Mouse (Mus musculus) spleen, postnatal 14 days (tissue): ENCODE measurements at regions not wholly inside any gene's neighbourhood (a gene's known extent, or its start where the extent isn't known, plus 50 kb on each side); places are given as distances from the start of the nearest gene placed in this dataset.

Source experiments
- DNase-seq, 2 experiments: peaks; one replicate each; pipeline ENCODE4 v3.0.0; 2021 to 2022; ENCODE audit warnings: low spot score in 2 of 2

DNA sequence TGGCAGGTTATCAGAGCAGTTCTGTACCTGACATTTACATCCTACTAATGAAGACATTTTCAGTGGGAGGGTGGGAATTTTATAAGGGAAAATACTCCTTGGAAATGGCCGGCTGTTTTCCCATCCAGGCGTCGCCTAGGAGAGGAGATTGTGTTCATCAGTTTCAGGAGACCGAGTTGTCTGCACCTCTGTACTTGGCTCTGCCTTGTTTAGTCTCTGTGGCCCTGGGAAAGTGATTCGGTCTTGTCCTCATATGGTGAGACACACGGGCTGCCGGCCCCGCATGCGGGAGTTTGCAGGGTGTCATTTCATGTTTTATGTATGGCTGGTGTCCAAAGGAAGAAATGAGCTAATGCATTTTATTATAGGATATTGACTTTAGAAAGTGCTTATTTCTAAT, 287.9 kb downstream of the Cd109 start:
- no peak for DNase-seq

DNA sequence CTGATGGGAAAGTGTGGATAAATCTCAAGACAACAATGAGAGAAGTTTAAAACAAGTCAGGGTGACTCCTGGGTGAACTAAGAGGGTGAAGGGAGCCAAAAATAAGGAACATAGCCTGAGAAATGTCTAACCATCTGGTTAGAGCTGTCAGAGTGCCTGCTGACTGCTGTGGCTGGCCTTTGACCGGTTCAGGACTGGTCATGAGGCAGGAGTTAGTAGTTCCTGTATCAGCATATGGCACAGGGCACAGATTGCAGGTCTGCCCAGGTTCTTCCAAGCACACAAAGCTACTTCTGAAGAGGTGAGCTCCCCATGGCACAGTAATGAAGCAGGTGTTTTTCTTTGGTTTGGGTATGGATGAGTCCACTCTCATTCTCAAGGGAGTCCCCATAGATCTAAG, 302.0 kb downstream of the Cd109 start:
- DNase-seq: no peak

DNA sequence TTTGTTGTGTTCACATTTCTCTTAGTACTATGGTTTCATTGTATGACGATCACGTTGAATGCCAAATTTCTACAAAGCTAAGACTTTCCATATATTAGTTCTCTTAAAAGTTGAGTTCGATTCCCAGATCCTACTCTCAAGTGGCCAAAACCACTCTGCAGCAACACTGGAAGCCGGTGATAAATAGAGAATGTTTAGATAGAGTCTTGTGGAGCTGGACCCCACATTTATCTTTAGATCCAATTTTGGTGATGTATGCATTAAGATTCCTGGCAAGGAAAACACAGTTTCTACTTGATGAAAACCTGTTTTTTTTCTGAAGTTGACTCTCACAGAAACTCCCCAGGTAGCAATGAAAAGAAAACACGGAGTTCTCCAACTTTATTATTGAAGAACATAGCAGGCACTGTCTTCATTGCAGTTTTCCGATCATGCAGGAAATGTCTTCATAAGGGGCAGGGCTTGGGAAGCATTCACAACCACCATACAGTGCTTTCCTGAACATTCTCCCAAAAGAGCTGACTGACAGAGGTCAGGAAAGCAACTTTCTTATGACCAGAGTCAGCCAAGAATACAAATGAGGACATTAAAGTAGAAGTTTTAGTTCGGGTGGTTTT, 310.7 kb downstream of the Cd109 start:
- no peak for DNase-seq

DNA sequence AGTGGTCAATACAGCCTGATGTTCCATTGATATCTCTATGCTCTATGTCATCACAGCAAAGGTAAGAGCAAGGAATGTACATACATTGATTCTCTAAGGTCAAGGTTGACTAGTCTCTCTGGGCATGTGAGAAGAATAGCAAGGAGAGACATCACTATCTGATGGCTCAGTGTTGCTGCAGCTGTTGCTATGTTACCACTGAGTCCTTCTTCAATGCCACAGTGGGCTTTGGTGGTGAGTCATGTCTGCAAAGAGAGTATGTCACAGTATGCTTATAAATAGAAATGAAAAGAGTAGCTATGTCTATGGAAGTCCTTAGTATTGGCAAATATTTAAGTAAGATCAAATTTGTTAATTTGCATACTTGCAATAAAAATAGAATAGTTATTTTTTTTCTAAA, 326.3 kb downstream of the Cd109 start:
- no peak for DNase-seq

DNA sequence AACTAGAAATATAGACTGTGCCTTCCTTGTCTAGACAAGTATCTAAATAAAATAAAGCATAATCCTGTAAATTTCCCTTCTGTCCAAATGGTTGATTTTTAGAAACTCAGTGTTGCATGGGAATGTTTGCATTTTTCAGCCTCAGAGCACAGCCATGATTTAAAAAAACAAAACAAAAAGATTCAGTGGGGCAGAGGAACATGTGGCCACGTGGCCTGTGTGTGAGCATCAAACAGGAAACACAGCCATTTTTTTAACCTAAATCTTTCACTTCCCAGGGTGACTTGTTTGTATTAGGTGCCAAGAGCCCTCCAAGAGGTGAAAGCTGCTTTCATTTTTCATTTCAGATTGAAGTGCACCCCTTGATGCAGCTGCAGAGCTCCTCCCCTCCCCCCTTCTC, 349.5 kb downstream of the Cd109 start:
- DNase-seq: no peak

DNA sequence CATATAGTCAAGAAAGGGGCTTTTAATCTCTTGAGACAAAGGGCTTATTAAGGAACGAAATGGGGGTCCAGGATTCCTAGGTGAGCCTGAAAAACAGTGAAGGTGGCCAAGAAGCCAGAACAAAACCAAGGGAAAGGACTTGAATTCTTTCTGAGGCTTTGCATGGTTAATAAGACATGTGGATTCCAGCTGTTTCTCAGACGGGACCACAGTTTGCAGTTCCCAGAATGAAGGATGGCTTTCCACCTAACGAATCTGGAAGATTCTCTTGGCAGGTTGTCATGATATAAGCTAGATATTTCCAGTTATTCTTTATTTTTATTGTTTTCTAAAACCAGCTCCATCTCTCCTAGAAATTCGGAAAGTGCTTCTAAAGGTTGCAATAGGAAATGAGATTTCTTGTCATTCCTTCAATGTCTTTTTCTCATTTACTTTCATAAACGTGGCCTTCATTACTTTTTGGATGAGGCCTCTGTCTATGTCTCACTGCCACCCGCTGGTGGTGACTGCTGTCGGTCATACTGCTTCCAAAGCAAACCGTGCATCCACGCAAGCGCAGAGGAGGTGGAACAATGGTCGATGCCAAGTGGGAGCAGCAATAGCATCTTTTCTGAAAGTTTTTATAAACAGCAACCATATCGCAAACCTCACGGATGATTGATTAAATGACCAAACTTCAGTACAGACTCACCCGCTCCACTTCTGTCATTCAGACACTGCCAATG, 350.0 kb downstream of the Cd109 start:
- DNase-seq: no peak

DNA sequence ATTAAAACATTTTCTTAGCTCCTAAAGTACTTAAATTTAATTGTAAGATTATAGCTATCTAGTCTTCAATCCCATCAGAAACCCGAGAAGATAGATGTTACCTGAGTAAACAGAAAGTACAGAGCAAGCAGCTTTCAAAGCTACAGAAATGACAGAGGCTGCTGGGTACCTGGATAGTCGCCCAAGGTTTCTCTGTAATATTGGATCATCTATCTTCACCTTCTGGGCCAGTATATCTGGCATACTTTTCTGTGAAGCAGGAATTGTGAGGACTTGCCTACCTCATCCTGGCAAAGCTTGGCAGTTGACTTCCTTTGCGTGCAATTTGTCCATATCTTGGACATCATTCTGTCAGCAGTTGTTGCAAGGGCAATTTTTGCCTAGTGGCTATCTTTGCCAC, 356.4 kb downstream of the Cd109 start:
- no peak for DNase-seq

DNA sequence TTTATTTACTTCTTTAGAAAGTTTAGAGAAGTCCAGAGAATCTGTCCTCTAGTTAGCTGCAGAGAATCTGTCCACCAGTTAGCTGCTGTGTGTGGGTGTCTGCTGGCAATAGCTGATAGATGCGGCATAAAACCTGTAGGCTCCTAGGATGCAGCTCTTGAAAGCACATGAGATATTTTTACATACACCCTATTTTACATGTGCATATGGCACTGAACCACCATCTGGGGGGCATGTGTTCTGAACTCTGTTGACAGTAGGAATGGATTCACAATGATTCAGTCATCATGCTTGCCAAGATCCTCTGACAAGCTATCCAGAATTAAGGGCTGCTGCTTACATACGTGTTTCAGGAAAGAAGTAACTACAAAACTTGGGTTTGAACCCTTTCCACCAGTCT, 368.4 kb downstream of the Cd109 start:
- no peak for DNase-seq

DNA sequence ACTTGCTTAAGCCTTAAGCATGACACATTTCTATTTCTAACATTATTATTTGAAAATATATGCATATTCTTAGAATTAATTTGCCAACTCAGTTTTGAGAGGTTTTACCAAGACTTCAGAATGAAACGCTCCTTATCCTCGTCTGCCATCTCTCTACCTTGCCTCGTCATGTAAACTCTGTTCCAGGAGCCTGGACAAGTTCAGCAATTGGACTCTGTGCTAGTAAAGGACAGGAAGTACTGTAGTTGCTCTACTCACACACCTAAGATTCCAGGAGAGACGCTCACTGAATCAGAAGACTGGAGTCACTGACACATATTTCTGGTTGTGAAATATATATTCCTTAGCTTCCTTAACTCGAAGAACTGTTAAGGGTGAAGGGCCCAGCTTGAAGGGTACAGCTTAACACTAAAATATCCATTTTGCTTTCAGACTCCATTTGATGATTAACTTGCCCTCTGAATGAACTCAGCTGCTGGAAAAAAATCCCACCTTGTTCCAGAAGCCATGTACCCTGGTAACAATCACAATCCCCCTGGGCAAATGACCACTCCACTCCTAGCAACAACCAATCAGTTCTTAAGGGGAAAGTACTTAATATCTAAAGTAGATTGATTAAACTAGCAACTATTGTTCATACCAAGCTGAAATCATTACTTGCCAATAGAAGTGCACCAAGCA, 370.0 kb downstream of the Cd109 start:
- DNase-seq: no peak

DNA sequence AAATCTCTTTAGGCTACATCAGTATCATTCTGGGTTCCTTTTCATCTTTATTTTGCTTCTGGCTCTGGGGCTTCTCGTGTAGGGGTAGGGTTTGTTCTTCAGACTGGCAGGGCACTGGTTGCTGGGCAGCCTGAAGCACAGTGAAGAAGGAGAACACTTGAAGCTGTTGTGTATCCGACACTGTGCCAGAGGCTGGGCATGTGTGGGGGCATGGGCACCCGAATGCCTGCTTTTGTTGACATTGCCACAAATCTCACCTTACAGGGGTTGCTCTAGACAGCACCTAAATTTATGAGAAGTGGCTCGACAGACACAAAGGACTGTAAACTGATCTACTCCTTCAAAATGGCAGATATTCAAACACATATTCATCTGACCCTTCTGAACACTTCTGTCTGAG, 376.0 kb downstream of the Cd109 start:
- no peak for DNase-seq

DNA sequence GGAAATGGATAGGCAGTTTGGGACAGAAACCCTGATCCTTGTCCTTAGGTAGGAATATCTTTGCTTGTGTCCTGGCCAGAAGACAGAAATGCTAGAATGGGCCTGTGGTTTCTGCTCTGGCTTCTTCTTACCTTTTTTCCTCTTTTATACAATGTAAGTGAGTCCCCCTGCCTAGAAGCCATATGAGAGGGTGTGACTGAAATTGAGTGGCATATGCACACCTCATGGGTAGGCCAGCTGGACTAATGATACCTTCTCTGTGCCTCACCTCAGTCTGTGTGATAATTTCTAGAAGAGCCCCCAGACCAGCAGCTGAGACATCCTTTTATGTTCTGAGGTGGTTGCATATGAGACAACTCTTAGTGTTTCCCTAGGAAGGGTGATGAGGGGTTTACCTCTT, 385.7 kb downstream of the Cd109 start:
- DNase-seq: no peak

DNA sequence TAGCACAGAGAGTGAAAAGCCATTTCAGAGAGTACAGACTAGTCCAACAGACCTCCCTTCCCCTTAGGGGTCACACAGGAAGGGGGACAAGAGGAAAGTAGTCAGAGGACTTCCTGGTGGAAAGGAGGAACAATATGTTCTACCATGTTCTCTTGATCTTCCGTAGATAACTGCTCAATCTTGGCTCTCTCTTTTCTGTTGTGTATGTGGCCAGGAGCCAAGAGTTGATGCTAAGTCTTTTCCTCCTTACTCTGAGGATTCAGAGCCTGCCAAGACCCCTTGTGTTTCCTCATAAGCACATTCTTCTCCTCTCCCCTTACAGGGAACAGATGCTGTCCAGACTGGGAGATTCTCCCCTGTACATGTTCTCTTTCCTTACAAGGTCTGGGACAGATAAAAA, 386.6 kb downstream of the Cd109 start:
- DNase-seq: no peak

DNA sequence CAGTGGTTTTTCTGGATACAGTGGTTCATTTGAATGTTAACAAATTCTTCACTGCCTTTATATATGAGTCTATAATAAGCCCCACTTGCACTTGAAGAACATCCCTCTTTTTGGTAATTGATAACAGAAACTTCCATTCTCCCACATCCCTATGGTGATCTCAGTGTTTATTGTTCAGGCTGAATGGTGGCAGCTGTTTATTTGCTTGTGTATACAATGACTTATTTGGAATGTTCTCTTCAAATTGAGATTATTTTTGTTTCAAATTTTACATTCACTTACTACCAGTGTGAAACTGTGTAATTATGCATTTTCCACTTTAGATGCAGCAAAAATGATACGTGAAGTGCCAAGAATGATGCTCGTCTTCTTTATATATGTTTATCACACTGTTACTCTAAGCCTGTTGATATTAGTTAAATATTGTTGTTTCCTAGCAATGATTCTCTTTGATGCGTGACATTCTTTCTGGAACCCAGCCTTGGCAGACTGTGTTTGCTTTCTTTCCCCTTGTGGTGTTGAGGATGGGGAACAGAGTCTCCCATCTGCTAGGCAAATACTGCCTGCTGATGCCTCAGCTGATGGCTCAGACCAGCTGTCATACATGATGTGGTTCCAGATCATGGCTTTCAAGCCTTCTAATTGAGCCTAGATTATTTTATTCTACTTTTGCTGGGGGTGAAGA, 389.1 kb downstream of the Cd109 start:
- DNase-seq: no peak

DNA sequence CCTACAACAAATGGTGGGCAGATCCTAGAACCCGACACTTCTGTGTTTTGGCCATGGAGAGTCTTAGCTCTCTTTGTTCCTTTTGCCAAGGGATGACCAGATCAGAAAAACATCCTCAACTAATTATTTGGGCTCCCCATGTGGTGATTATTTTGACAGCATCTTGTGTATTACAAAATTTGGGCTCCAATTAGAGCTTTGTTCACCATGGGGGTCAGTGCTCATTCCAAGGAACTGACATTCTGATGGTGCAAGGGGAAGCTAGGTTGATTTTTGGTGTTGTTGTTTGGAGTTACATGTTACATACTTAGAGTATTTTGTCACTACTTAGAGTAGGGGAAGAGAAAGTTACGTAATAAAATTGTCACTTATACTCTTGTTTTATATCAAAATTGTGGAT, 406.9 kb downstream of the Cd109 start:
- DNase-seq: no peak

DNA sequence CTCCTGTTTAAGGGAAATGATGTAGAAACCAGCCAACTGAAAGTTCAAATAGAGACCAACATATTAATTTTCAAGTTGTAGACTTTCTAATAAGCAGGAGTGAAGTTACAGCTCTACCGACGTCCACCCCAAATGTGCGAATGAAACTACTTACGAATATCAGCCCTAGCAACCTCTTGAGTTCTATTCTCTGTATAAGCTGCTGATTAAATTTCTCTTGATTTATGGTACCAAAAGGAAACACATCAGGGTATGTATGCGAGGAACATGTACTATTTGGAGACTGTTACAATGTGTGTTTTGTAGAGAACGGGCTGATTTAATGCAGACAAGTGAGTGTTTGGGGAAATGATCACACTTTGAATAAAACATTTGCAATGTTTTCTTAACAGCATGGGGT, 412.9 kb downstream of the Cd109 start:
- DNase-seq: no peak

DNA sequence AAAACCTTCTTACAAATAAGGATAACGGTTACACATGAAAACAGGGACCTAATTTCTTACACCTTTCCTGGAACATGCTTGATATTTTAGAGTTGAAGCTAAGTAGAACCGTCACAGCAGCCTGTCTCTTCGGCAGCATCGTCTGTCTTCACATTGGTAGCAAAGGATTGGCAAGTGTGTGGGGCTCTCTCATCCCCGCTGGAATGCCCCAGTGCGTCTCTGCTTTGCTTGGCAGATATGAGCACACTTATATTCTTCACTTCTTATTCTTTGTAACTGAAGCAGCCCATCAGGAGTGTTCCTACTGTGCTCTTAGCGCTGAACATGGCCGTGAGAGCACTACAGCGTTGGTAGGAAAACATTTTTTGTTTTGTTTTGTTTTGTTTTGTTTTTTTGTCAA, 414.1 kb downstream of the Cd109 start:
- DNase-seq: no peak

DNA sequence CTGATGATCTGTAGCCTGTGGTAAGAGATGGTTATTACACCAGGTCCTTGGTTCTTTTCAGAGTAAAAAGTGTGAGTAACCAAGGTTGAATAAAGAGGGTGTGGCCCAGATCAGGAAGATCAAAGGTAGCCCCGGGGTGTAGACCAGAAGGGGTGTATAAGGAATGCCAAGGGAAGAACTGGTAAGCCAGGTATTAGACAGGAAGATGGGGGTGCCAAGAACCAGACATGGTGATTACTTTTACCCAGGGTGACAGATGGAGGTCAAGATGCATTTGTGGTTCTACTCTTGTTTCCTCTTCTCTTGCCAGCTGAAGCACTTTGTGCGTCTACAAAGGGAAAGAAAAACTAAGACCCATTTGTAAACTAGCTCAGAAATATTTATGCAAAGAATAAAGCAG, 420.3 kb downstream of the Cd109 start:
- no peak for DNase-seq

DNA sequence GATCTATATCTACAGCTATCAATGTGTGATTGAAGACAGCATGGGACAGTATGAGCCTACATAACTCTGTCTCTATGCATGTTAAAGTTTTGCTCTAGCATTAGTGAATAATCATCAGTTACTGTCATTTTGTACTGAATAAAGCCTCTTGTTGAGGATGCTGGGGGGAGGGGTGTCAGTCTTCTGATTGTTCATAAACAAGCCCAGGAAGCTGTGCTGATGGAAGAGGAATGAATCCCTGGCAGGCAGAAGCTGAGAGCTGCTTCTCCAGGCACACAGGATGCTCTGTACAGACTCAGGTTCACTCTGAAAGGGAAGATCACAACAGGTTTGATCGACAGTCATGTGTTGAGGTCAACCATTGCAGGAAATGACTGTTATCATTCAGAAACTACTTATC, 421.7 kb downstream of the Cd109 start:
- no peak for DNase-seq

DNA sequence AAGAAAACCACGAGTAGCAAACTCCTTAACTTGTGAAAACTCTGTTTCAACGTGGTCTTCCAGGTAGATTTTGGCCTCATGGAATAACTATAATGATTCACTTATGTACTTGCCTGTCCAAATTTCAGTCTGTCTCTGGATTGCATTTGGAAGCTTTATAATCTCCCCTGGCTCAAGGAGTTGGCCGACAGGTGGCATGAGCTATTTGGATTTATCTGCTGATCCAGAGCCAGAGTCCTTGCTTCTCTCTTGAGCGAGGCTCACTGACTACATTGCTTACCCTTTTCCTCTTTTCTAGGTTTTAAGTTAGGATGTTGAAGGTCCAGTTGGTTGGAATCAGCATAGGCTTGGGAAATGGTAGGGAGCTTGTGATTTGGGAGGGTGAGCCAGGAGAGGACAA, 423.6 kb downstream of the Cd109 start:
- no peak for DNase-seq

DNA sequence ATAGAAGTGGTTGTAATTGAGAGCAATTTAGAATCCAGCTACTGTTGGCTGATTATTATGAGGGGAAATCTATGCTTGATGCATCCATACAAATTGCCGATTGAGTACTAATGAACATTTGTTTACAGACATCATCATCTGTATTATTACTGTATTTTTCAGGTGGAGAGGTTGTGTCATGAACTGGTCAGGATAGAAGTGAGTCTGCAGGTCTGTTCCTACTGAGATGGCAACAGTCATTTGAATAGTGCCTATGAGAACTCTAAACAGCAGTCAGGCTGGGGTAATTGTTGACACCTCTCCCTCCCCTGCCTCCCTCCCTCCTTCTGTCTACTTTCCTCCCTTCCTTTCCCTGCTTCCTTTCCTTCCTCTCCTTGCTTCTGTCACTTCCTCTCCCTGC, 429.0 kb downstream of the Cd109 start:
- no peak for DNase-seq

DNA sequence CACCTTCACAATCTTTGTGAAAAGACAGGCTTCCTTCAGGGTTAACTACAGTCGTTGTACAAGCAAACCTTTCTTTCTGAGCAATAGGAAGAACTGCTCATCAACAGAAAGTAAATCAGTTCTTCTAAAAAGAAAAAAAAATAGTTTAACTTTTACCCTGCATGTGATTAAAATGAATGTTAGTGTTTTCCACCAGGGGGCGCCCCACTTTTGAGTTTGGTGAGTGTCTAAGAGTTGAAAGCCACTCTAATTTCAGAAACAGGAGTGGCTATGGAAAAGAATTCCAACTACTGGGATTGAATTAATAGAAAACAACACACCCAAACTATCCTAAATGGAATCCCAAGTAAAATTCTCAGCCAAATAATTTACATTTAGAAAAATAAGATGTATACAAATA, 430.0 kb downstream of the Cd109 start:
- DNase-seq: no peak

DNA sequence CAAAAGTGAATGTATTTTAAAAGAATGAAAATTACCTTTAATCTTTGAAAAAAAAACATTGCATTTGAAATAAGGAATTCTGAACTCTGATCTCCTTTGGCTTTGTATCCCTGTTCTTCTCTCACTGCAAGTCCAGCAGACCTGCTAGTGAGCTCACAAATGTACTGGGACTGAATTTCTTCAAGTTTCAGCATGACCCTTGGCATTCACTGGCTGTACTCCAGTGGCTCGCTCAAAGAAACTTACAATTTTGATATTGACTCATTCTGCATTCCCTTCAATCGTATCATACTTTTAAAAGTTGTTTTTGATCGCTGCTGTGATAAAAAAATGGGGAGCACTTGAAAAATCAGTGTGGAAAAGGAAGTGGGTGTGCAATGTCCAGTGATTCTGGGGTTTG, 456.6 kb downstream of the Cd109 start:
- no peak for DNase-seq

DNA sequence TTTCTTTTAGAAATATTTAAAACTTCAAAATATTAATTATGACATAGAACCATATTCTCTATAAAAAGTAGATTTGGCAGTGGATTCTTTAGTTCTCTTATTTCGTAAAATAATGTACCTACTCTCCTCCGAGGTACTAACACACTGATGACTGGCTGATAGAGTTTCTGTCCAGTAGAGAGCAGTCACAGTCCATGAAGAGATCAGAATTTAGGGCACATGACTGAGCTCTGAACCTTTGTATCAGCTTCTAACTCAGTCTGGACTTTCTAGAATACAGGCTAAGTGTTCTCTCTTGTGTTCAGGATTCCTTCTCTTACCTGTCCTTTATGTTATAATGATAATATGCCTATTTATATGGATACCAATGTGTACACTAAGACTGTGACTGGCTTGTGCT, 494.3 kb downstream of the Cd109 start:
- DNase-seq: no peak
